Mouse (Mus musculus): ENCODE results near the gene AI182371.

- no peak for TF ChIP-seq CTCF (IDR thresholded peaks at IDR 0.05; ENCODE audit: extremely low read depth, insufficient read depth, insufficient read length, insufficient replicate concordance)
- no peak for TF ChIP-seq POLR2A (IDR thresholded peaks at IDR 0.05; ENCODE audit: low read depth, low read length)
Measured at GRCm38 (mm10) chr2:35101443-35101842, at the start of gene AI182371.
